Mouse (Mus musculus) spleen, adult 2 months (tissue): ENCODE data around the gene Reg3b.

Experiments used
- CTCF ChIP-seq: fragments of 200-500 bp; IDR thresholded peaks from 2 replicates; pipeline ENCODE4 v1.5.1; 2011; ENCODE audit warnings: mild to moderate bottlenecking, inconsistent platforms; ENCODE audit not compliant: insufficient read depth, insufficient read length, insufficient replicate concordance; ENCODE audit errors: extremely low read depth
- POLR2A ChIP-seq: fragments of 200-500 bp; IDR thresholded peaks from 2 replicates; pipeline ENCODE4 v1.6.1; 2011; ENCODE audit warnings: low read depth, low read length, inconsistent platforms

GRCm38 (mm10) chr6:78341689-78342088 is 28.8 kb upstream of the Reg3b start:
- TF ChIP-seq POLR2A: no peak
- TF ChIP-seq CTCF: no peak
